Mouse (Mus musculus): ENCODE measurements around the gene Fam117a.

DNA sequence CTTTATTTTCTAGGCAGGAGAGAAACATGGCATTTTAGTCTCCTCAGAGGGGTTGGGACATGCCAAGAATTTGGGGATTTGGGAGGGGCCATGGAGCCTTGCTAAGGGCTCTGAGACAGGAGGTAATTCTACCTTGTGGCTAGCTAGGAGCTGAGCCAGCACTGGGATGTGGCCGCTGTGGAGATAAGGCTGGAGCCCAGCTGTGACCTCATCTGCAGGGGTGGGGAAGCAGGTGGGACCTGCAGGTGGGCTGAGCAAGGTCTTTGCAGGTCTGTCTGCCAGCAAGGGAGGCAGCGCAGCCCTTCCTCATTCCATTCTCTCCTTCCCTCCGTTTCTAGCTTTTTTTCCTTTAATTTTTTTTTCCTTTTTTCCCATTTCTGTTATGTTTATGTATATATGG lies 21.4 kb downstream of the Fam117a start:
- TF ChIP-seq CTCF (IDR thresholded peaks at IDR 0.05; ENCODE audit: extremely low read depth, insufficient read length, insufficient replicate concordance, low read depth, low read length) (no peak), POLR2A (IDR thresholded peaks at IDR 0.05; ENCODE audit: low read depth, low read length) (no peak)

Measured in small intestine, adult 2 months (tissue).